Mouse (Mus musculus) liver, embryonic 11.5 days (tissue): ENCODE measurements around the gene Xkr7. TPM values are rescaled to one million over a fixed set of nuclear protein-coding genes. Genes with fewer than 3 reads are reported as not detected.
A peak's percentile ranks its signal among the peaks of the same experiment; 100 is the strongest.

ENCODE experiments used
- ATAC-seq: fragments of 200-750 bp; cut with Nextera tagmentation; replicated peaks from 2 replicates; pipeline ENCODE4 v1.8.0; 2017; ENCODE audit warnings: moderate number of reproducible peaks, mild to moderate bottlenecking, moderate TSS enrichment, moderate library complexity; ENCODE audit not compliant: low FRiP score
- DNase-seq: peaks from one replicate; pipeline ENCODE4 v3.0.0-alpha.2; 2017; ENCODE audit warnings: low spot score
- H3K27ac ChIP-seq: fragments of 300-500 bp; sonication (generic); 2 replicates; pipeline ENCODE4 v1.5.1; 2014; ENCODE audit warnings: mild to moderate bottlenecking, low read depth, low read length, control low read depth
- H3K27me3 ChIP-seq: fragments of 300-500 bp; sonication (generic); replicated peaks from 2 replicates; pipeline ENCODE4 v1.6.1; 2014; ENCODE audit warnings: low read length, mixed read lengths; ENCODE audit not compliant: control insufficient read depth, insufficient read depth
- H3K36me3 ChIP-seq: fragments of 300-500 bp; sonication (generic); 2 replicates; pipeline ENCODE4 v1.6.1; 2014; ENCODE audit warnings: mild to moderate bottlenecking, low read length, moderate library complexity, mixed read lengths; ENCODE audit not compliant: control insufficient read depth, insufficient read depth
- H3K4me1 ChIP-seq: fragments of 300-500 bp; sonication (generic); replicated peaks from 2 replicates; pipeline ENCODE4 v1.6.1; 2014; ENCODE audit warnings: low read length, mixed read lengths; ENCODE audit not compliant: control insufficient read depth, insufficient read depth
- H3K4me2 ChIP-seq: fragments of 300-500 bp; sonication (generic); 2 replicates; pipeline ENCODE4 v1.6.1; 2014; ENCODE audit warnings: mild to moderate bottlenecking, control low read depth, moderate library complexity
- H3K4me3 ChIP-seq: fragments of 300-500 bp; sonication (generic); 2 replicates; pipeline ENCODE4 v1.5.1; 2014; ENCODE audit warnings: low read depth, low read length, control low read depth
- H3K9ac ChIP-seq: fragments of 300-500 bp; sonication (generic); 2 replicates; pipeline ENCODE4 v1.6.1; 2014; ENCODE audit warnings: low read depth, low read length, control low read depth
- H3K9me3 ChIP-seq: fragments of 300-500 bp; sonication (generic); 2 replicates; pipeline ENCODE4 v1.6.1; 2016; ENCODE audit warnings: low read length, inconsistent platforms, mixed read lengths; ENCODE audit not compliant: control insufficient read depth
- WGBS: fragments of 180-500 bp; shearing (Covaris S2); extraction: QIAGEN DNeasy Blood & Tissue Kit; methylation state at CpG from one replicate; pipeline ENCODE4 v1.1.7; 2014; 5-methylcytosine and 5-hydroxymethylcytosine counted together
- polyA plus RNA-seq: library from polyadenylated mRNA; unstranded; fragments of >200 nt; fragmentation: Nextera tagmentation; extraction: Ambion mirVana; gene quantifications from 2 replicates; pipeline ENCODE4 v1.2.1, GENCODE M21; 2014

Xkr7 gene
- polyA plus RNA-seq, 1 experiment from 2014 or later, result not detected

GRCm38 (mm10) chr2:153047828-153048465 is 16.3 kb downstream of the Xkr7 start:
- DNase-seq (no peak), ATAC-seq (no peak)
- Histone ChIP-seq H3K9me3 (no peaks in the 10 kb centered on the region), H3K9ac (no peak overlapping the region), H3K4me3 (no peak overlapping the region), H3K36me3 (no peaks in the 10 kb centered on the region), H3K4me1 (no peaks in the 10 kb centered on the region), H3K4me2 (no peak overlapping the region), H3K27ac (no peak overlapping the region), H3K27me3 (peaks cover 20% of the 10 kb centered on the region)
- WGBS, result 39% methylated on average over 17 of the region's 17 CpGs

GRCm38 (mm10) chr2:153049288-153049996 is 17.8 kb downstream of the Xkr7 start:
- Histone ChIP-seq H3K9ac (no peak overlapping the region), H3K9me3 (no peaks in the 10 kb centered on the region), H3K27ac (no peak overlapping the region), H3K36me3 (no peaks in the 10 kb centered on the region), H3K27me3 (peaks cover 29% of the 10 kb centered on the region), H3K4me3 (no peak overlapping the region), H3K4me2 (no peak overlapping the region), H3K4me1 (no peaks in the 10 kb centered on the region)
- ATAC-seq, result no peak
- WGBS, result 61% methylated on average over 9 of the region's 9 CpGs
- DNase-seq, result no peak

GRCm38 (mm10) chr2:153049997-153050358 is 18.3 kb downstream of the Xkr7 start:
- H3K27me3 ChIP-seq, result peaks cover 31% of the 10 kb centered on the region

GRCm38 (mm10) chr2:153051095-153051494 is 19.4 kb downstream of the Xkr7 start:
- no peaks in the 10 kb centered on the region for H3K9me3 ChIP-seq
- WGBS, result 80% methylated on average over 6 of the region's 6 CpGs
- DNase-seq, result no peak
- H3K27ac ChIP-seq, result no peak overlapping the region
- no peak overlapping the region for H3K4me2 ChIP-seq
- no peak overlapping the region for H3K9ac ChIP-seq
- peaks cover 31% of the 10 kb centered on the region for H3K27me3 ChIP-seq
- no peak for ATAC-seq
- H3K4me3 ChIP-seq, result no peak overlapping the region
- no peaks in the 10 kb centered on the region for H3K4me1 ChIP-seq
- H3K36me3 ChIP-seq, result no peaks in the 10 kb centered on the region

More at GRCm38 (mm10) chr2:153049997-153050358, 18.3 kb downstream of the Xkr7 start:
- DNase-seq, result no peak
- H3K4me1 ChIP-seq, result no peaks in the 10 kb centered on the region
- no peak overlapping the region for H3K4me2 ChIP-seq
- 76% methylated on average over 4 of the region's 4 CpGs for WGBS
- ATAC-seq, result no peak
- H3K27ac ChIP-seq, result no peak overlapping the region
- H3K9me3 ChIP-seq, result no peaks in the 10 kb centered on the region
- H3K9ac ChIP-seq, result no peak overlapping the region
- H3K4me3 ChIP-seq, result no peak overlapping the region
- no peaks in the 10 kb centered on the region for H3K36me3 ChIP-seq

GRCm38 (mm10) chr2:153051537-153051936 is 19.9 kb downstream of the Xkr7 start:
- Histone ChIP-seq H3K36me3 (no peaks in the 10 kb centered on the region), H3K4me3 (no peak overlapping the region), H3K27me3 (peaks cover 31% of the 10 kb centered on the region), H3K4me2 (no peak overlapping the region), H3K9ac (no peak overlapping the region), H3K27ac (no peak overlapping the region), H3K9me3 (no peaks in the 10 kb centered on the region), H3K4me1 (no peaks in the 10 kb centered on the region)
- DNase-seq (no peak), ATAC-seq (no peak)
- 55% methylated on average over 9 of the region's 9 CpGs for WGBS

- Histone ChIP-seq H3K36me3 (no peaks in the 10 kb centered on the region), H3K4me3 (no peak overlapping the region), H3K27me3 (peaks cover 34% of the 10 kb centered on the region), H3K9me3 (no peaks in the 10 kb centered on the region), H3K4me2 (peak overlapping the region; percentile 14; the same call in 1 of the 2 replicates), H3K9ac (no peak overlapping the region), H3K27ac (no peak overlapping the region), H3K4me1 (no peaks in the 10 kb centered on the region)
- ATAC-seq (no peak), DNase-seq (no peak)
- WGBS, result 7% methylated on average over 30 of the region's 30 CpGs
Observed at GRCm38 (mm10) chr2:153052700-153053351, 21.2 kb downstream of the Xkr7 start.

- Histone ChIP-seq H3K9ac (no peak overlapping the region), H3K4me3 (no peak overlapping the region), H3K36me3 (no peaks in the 10 kb centered on the region), H3K4me2 (no peak overlapping the region), H3K9me3 (no peaks in the 10 kb centered on the region), H3K27me3 (peaks cover 34% of the 10 kb centered on the region), H3K4me1 (no peaks in the 10 kb centered on the region), H3K27ac (no peak overlapping the region)
- 84% methylated on average over 8 of the region's 8 CpGs for WGBS
- no peak for ATAC-seq
- no peak for DNase-seq
Observed at GRCm38 (mm10) chr2:153053896-153054295, 22.2 kb downstream of the Xkr7 start.

- Histone ChIP-seq H3K4me1 (no peaks in the 10 kb centered on the region), H3K9me3 (no peaks in the 10 kb centered on the region), H3K4me2 (no peak overlapping the region), H3K4me3 (no peak overlapping the region), H3K36me3 (no peaks in the 10 kb centered on the region), H3K27ac (no peak overlapping the region), H3K9ac (no peak overlapping the region), H3K27me3 (peaks cover 34% of the 10 kb centered on the region)
- WGBS, result 49% methylated on average over 6 of the region's 6 CpGs
- DNase-seq (no peak), ATAC-seq (no peak)
Observed at GRCm38 (mm10) chr2:153055270-153055920, 23.7 kb downstream of the Xkr7 start.
